Mouse (Mus musculus) cortical plate, adult 2 months (tissue): ENCODE measurements around the gene Zfp746.
A peak's percentile ranks its signal among the peaks of the same experiment; 100 is the strongest.

Experiments
- CTCF ChIP-seq: fragments of 200-500 bp; IDR thresholded peaks from 2 replicates; pipeline ENCODE4 v1.5.1; 2011; ENCODE audit warnings: mild to moderate bottlenecking, control low read depth, low read length; ENCODE audit not compliant: insufficient read depth; ENCODE audit errors: extremely low read depth
- POLR2A ChIP-seq: fragments of 200-500 bp; IDR thresholded peaks from 2 replicates; pipeline ENCODE4 v1.6.1; 2011; ENCODE audit warnings: mild to moderate bottlenecking, low read length, control low read depth; ENCODE audit not compliant: insufficient read depth; ENCODE audit errors: extremely low read depth

DNA sequence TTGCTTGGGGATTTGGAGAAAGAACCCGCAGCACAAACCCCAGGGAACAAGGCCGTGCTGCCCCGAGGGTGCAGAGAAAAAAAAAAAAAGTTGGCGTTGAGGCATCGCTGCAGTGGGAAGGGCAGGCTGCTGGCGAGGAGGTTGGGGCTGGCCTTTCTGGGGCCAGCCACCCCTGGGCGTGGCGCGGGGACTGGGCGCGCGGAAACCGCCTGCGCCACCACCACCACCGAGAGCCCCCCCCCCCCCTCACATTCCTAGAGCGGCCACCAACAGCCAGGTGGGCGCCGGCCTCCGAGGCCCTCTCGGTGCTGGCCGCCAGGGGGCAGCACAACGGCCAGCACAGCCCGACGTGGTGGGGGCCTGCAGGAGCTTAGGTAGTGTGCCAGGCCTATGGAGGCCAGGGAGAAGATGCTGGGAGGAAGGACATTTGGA lies 70.3 kb downstream of the Zfp746 start:
- TF ChIP-seq CTCF (peak; percentile 44; the same call in 1 of the 2 replicates), POLR2A (no peak)
